Comparison of ENCODE assay signal across 8 mouse cellular contexts in the genomic region with DNA sequence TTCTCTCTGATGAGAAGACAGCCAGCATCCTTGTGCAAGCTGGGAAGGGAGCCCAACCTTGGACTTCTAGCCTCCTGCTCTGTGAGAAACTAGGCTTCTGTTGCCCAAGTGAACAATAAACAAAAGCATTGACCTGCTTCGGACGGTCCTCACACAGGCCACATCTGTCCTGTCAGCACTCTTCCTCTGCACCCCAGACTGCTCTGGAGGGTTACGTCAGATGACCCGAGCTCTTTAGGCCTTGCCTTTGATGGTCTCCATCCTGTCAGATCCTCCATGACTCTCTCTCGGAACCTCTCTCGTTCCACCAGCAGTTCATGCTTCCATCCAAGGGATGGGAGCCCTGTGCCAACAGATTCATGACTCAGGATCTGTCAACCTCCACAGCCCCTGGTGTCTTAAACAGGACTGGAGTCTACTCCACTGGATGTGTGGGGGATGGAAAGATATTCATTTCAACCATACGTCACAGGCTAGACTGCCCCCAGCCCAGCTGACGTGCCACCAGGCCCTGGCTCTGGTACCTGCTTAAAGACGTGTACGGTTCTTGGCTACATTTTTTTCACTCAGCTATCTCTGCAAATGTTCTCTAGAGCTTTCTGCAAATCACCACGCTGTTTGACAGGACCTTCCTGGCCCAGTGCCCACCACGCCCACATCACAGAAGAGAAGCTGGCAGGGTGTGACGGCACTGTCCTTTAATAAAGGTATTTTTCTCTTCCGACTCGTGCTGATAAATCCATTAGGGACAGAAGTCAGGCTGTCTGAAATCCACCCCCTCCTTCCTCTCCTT. TPM values are rescaled to one million over a fixed set of nuclear protein-coding genes. Genes with fewer than 3 reads are reported as not detected.
A peak's percentile ranks its signal among the peaks of the same experiment; 100 is the strongest.
DNase-seq lines count a peak whose midpoint lies in the region; ATAC-seq and TF ChIP-seq lines count a peak whose summit lies in the region.

No protein-coding gene starts in this region.

- peak; percentile 57 for DNase-seq in gastrocnemius, postnatal 10 days
- no peak for DNase-seq in gastrocnemius, adult 18-20 months (ENCODE audit: low spot score)
- peak; percentile 80 to 83 for DNase-seq in cerebellum, adult 2 months
- DNase-seq in kidney, postnatal 25 days: peak; percentile 93 to 94
- peak; percentile 68 for DNase-seq in yolk sac, embryonic 10.5 days (ENCODE audit: low spot score)

- 15% methylated on average over 15 of the region's 15 CpGs for WGBS in cerebellum, adult 2 months
- 27% methylated on average over 15 of the region's 15 CpGs for WGBS in heart, embryonic 11.5 days (ENCODE audit: insufficient replicate concordance)
- WGBS in liver, embryonic 15.5 days (ENCODE audit: insufficient replicate concordance): 57% methylated on average over 15 of the region's 15 CpGs
- whole genome bisulfite sequencing in hindbrain, embryonic 13.5 days: 70% methylated on average over 15 of the region's 15 CpGs

- 0 out of 2 replicates have a peak, but pooled peaks cover 5% of the 10 kb centered on the region for H3K36me3 ChIP-seq in heart, embryonic 11.5 days (ENCODE audit: control insufficient read depth, insufficient read depth, low read length)
- peaks cover 18% of the 10 kb centered on the region for H3K36me3 ChIP-seq in liver, embryonic 15.5 days (replicated peaks)
- H3K36me3 ChIP-seq in hindbrain, embryonic 13.5 days: peaks cover 65% of the 10 kb centered on the region

- H3K4me2 ChIP-seq in heart, embryonic 11.5 days: peak overlapping the region; percentile 41
- no peak overlapping the region for H3K4me2 ChIP-seq in liver, embryonic 15.5 days
- H3K4me2 ChIP-seq in hindbrain, embryonic 13.5 days: no peak overlapping the region

- no peak overlapping the region for H3K9ac ChIP-seq in heart, embryonic 11.5 days (ENCODE audit: low read depth, low read length)
- no peak overlapping the region for H3K9ac ChIP-seq in liver, embryonic 15.5 days
- no peak overlapping the region for H3K9ac ChIP-seq in hindbrain, embryonic 13.5 days

- peaks cover 43% of the 10 kb centered on the region for H3K4me1 ChIP-seq in cerebellum, adult 2 months (ENCODE audit: control insufficient read depth, insufficient read depth, low read length)
- peaks cover 40% of the 10 kb centered on the region for H3K4me1 ChIP-seq in heart, embryonic 11.5 days (ENCODE audit: control insufficient read depth, insufficient read depth, low read length)
- peaks cover 48% of the 10 kb centered on the region for H3K4me1 ChIP-seq in liver, embryonic 15.5 days (replicated peaks)
- peaks cover 43% of the 10 kb centered on the region for H3K4me1 ChIP-seq in hindbrain, embryonic 13.5 days (replicated peaks)

- H3K9me3 ChIP-seq in heart, embryonic 11.5 days (replicated peaks; ENCODE audit: control insufficient read depth, low read length): 0 out of 2 replicates have a peak, but pooled peaks cover 3% of the 10 kb centered on the region
- no peaks in the 10 kb centered on the region for H3K9me3 ChIP-seq in liver, embryonic 15.5 days (replicated peaks)
- H3K9me3 ChIP-seq in hindbrain, embryonic 13.5 days: peaks cover 6% of the 10 kb centered on the region; the same call in 1 of the 2 replicates

- no peak for TF ChIP-seq POLR2A in cerebellum, adult 2 months (IDR thresholded peaks at IDR 0.05; ENCODE audit: borderline replicate concordance, insufficient read depth, low read length)

- no peaks in the 10 kb centered on the region for H3K27me3 ChIP-seq in cerebellum, adult 2 months (ENCODE audit: control insufficient read depth, insufficient read depth, low read length)
- 0 out of 2 replicates have a peak, but pooled peaks cover 2% of the 10 kb centered on the region for H3K27me3 ChIP-seq in heart, embryonic 11.5 days (ENCODE audit: control insufficient read depth, insufficient read depth, low read length)
- H3K27me3 ChIP-seq in liver, embryonic 15.5 days: 0 out of 2 replicates have a peak, but pooled peaks cover 5% of the 10 kb centered on the region
- no peaks in the 10 kb centered on the region for H3K27me3 ChIP-seq in hindbrain, embryonic 13.5 days

- H3K4me3 ChIP-seq in cerebellum, adult 2 months (replicated peaks; ENCODE audit: insufficient read depth, low read depth, low read length): no peak overlapping the region
- H3K4me3 ChIP-seq in heart, embryonic 11.5 days (ENCODE audit: low read depth, low read length): no peak overlapping the region
- H3K4me3 ChIP-seq in liver, embryonic 15.5 days (replicated peaks): no peak overlapping the region
- H3K4me3 ChIP-seq in hindbrain, embryonic 13.5 days: no peak overlapping the region

- ATAC-seq in heart, embryonic 11.5 days (replicated peaks; ENCODE audit: insufficient number of reproducible peaks, low FRiP score, low TSS enrichment): peak; percentile 37; the same call in 1 of the 2 replicates
- peak; percentile 66 for ATAC-seq in liver, embryonic 15.5 days (ENCODE audit: insufficient read depth)
- no peak for ATAC-seq in hindbrain, embryonic 13.5 days (ENCODE audit: low FRiP score)

- TF ChIP-seq CTCF in cerebellum, adult 2 months (IDR thresholded peaks at IDR 0.05; ENCODE audit: borderline replicate concordance, insufficient read depth, low read depth, low read length): no peak

- peak overlapping the region; percentile 76 for H3K27ac ChIP-seq in cerebellum, adult 2 months (ENCODE audit: insufficient read depth, low read length)
- peak overlapping the region; percentile 81 for H3K27ac ChIP-seq in heart, embryonic 11.5 days (ENCODE audit: low read depth, low read length)
- H3K27ac ChIP-seq in liver, embryonic 15.5 days (replicated peaks): peak overlapping the region; percentile 48
- no peak overlapping the region for H3K27ac ChIP-seq in hindbrain, embryonic 13.5 days

RNA-seq across cellular contexts. Expression of a gene that starts 7.5 kb away (rescaled TPM):
- 10 to 100 TPM; 76.2 to 81.0 TPM for total RNA-seq in gastrocnemius, postnatal 10 days (2021)
- total RNA-seq in gastrocnemius, adult 18-20 months (2021): 10 to 100 TPM; 53.6 to 65.7 TPM
- 72.9 and 77.1 TPM in 2 replicates for polyA plus RNA-seq in cerebellum, adult 2 months (2012; rRNA removed)
- 10.9 and 16.8 TPM in 2 replicates for polyA plus RNA-seq in heart, embryonic 11.5 days (2014; fragmentation: Nextera tagmentation; extraction: Ambion mirVana)
- polyA plus RNA-seq in liver, embryonic 15.5 days (2015; fragmentation: Nextera tagmentation; extraction: Ambion mirVana): 16.9 and 21.5 TPM in 2 replicates
- polyA plus RNA-seq in hindbrain, embryonic 13.5 days (2015; fragmentation: Nextera tagmentation; extraction: Ambion mirVana): 140 and 142 TPM in 2 replicates
